Mouse (Mus musculus): ENCODE measurements around the gene Nr2c2ap. TPM values are rescaled to one million over a fixed set of nuclear protein-coding genes. Genes with fewer than 3 reads are reported as not detected.

Nr2c2ap gene
- total RNA-seq, 2 experiments from 2014 or later: 10.9 to 12.8 TPM

GRCm38 (mm10) chr8:70158069-70158853 is 27.1 kb downstream of the Nr2c2ap start:
- intact Hi-C loops (cut with DNase I): no loop called here
- peak; percentile 74 to 76 for DNase-seq

- intact Hi-C loops (cut with DNase I): no loop called here
- no peak for DNase-seq
These were observed 28.1 kb downstream of the Nr2c2ap start for GRCm38 (mm10) chr8:70159211-70159610.

- DNase-seq: no peak
- intact Hi-C loops (cut with DNase I): no loop called here
These were observed 28.9 kb downstream of the Nr2c2ap start for GRCm38 (mm10) chr8:70160015-70160414.

- intact Hi-C loops (cut with DNase I): no loop called here
- DNase-seq: no peak
These were observed 32.2 kb downstream of the Nr2c2ap start for GRCm38 (mm10) chr8:70163316-70163715.

GRCm38 (mm10) chr8:70166504-70167110 is 35.5 kb downstream of the Nr2c2ap start:
- intact Hi-C loops (cut with DNase I): loop anchor here (1.0 to 5.0 kb wide), 4 partner anchors 62 to 292 kb away; no protein-coding TSS in a partner anchor
- peak; percentile 51 to 83 for DNase-seq

- no peak for DNase-seq
- intact Hi-C loops (cut with DNase I): loop anchor here (5.0 kb wide), 1 partner anchor 37 kb away; no protein-coding TSS in a partner anchor
These were observed 39.0 kb downstream of the Nr2c2ap start for GRCm38 (mm10) chr8:70170116-70170515.

GRCm38 (mm10) chr8:70170748-70171147 is 39.6 kb downstream of the Nr2c2ap start:
- intact Hi-C loops (cut with DNase I): loop anchor here (5.0 kb wide), 1 partner anchor 37 kb away; no protein-coding TSS in a partner anchor
- no peak for DNase-seq

- no peak for DNase-seq
- intact Hi-C loops (cut with DNase I): loop anchor here (5.0 kb wide), 1 partner anchor 36 kb away; no protein-coding TSS in a partner anchor
These were observed 40.1 kb downstream of the Nr2c2ap start for GRCm38 (mm10) chr8:70171240-70171639.

GRCm38 (mm10) chr8:70172043-70172681 is 41.0 kb downstream of the Nr2c2ap start, which contains the start of gene Tmem161a:
TSS of gene Tmem161a (plus strand) at chr8:70172356.
- peak; percentile 95 for DNase-seq
- intact Hi-C loops (cut with DNase I): loop anchor here (5.0 kb wide), 1 partner anchor 35 kb away; no protein-coding TSS in a partner anchor

- intact Hi-C loops (cut with DNase I): loop anchor here (5.0 kb wide), 1 partner anchor 34 kb away; no protein-coding TSS in a partner anchor
- DNase-seq: no peak
These were observed 42.2 kb downstream of the Nr2c2ap start for GRCm38 (mm10) chr8:70173320-70173719.

- peak; percentile 51 to 54 for DNase-seq
- intact Hi-C loops (cut with DNase I): loop anchor here (5.0 kb wide), 1 partner anchor 33 kb away; no protein-coding TSS in a partner anchor
These were observed 42.9 kb downstream of the Nr2c2ap start for GRCm38 (mm10) chr8:70174079-70174478.

- intact Hi-C loops (cut with DNase I): no loop called here
These were observed 47.1 kb downstream of the Nr2c2ap start for GRCm38 (mm10) chr8:70178231-70178630.

GRCm38 (mm10) chr8:70179082-70179481 is 47.9 kb downstream of the Nr2c2ap start:
- no peak for DNase-seq
- intact Hi-C loops (cut with DNase I): loop anchor here (1.0 kb wide), 1 partner anchor 44 kb away; no protein-coding TSS in a partner anchor

More at GRCm38 (mm10) chr8:70178231-70178630, 47.1 kb downstream of the Nr2c2ap start:
- no peak for DNase-seq

GRCm38 (mm10) chr8:70181212-70181902 is 50.2 kb downstream of the Nr2c2ap start:
- intact Hi-C loops (cut with DNase I): loop anchor here (5.0 kb wide), 1 partner anchor 136 kb away; the partner anchor contains the start of gene Cers1
- no peak for DNase-seq

- no peak for DNase-seq
These were observed 50.7 kb downstream of the Nr2c2ap start for GRCm38 (mm10) chr8:70181903-70182252.

GRCm38 (mm10) chr8:70183194-70183593 is 52.1 kb downstream of the Nr2c2ap start:
- DNase-seq: no peak
- intact Hi-C loops (cut with DNase I): loop anchor here (5.0 kb wide), 1 partner anchor 134 kb away; the partner anchor contains the start of gene Cers1

More at GRCm38 (mm10) chr8:70181903-70182252, 50.7 kb downstream of the Nr2c2ap start:
- intact Hi-C loops (cut with DNase I): loop anchor here (5.0 kb wide), 1 partner anchor 135 kb away; the partner anchor contains the start of gene Cers1
